ENCODE assay signal across 10 mouse cellular contexts in the genomic region with DNA sequence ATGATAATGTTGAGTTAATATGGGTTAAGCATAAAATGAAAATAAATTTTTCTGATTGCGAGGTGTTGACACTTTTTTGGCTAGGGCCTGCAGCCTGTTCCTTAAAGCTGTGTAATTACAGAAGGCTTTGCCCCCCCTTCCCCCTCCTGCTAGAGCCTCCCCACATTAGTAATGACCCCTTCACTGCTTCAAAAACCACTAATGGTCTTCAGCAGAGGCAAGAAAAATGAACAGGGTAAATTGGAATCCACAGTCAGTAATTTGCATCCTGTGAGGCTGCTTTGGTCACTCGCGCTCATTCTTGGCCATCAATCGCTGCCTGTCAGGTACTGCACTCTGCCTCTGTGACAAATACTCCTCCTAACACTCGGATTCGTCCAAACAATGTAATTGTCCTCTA.
DNase-seq lines count a peak whose midpoint lies in the region; ATAC-seq lines count a peak whose summit lies in the region.
"Had no signal": no experiment of that assay in that cellular context is flagged by ENCODE, and none has a peak within 500 bp of the region (broad histone marks: within the 10 kb centered on the region; RNA-seq: fewer than 3 reads in every experiment).

No protein-coding gene starts in this region.

- H3K27me3 ChIP-seq in forebrain, embryonic 11.5 days (ENCODE audit: control insufficient read depth, insufficient read depth, low read length), result no peaks in the 10 kb centered on the region
- H3K27me3 ChIP-seq in forebrain, embryonic 10.5 days (ENCODE audit: poor library complexity, severe bottlenecking), result no peaks in the 10 kb centered on the region
- H3K27me3 ChIP-seq in neural tube, embryonic 11.5 days (ENCODE audit: control insufficient read depth, insufficient read depth, low read length), result no peaks in the 10 kb centered on the region
- H3K27me3 ChIP-seq in hindbrain, embryonic 14.5 days (ENCODE audit: control insufficient read depth, insufficient read depth, low read length), result no peaks in the 10 kb centered on the region

- no peaks in the 10 kb centered on the region for H3K36me3 ChIP-seq in forebrain, embryonic 11.5 days (ENCODE audit: control insufficient read depth, insufficient read depth, low read length)
- H3K36me3 ChIP-seq in forebrain, embryonic 10.5 days (replicated peaks), result peaks cover 11% of the 10 kb centered on the region
- H3K36me3 ChIP-seq in neural tube, embryonic 11.5 days (ENCODE audit: control insufficient read depth, insufficient read depth, low read length), result no peaks in the 10 kb centered on the region; the same call in 1 of the 2 replicates
- H3K36me3 ChIP-seq in hindbrain, embryonic 14.5 days (replicated peaks; ENCODE audit: control insufficient read depth, insufficient read depth), result peaks cover 3% of the 10 kb centered on the region; the same call in 1 of the 2 replicates

- no peaks in the 10 kb centered on the region for H3K9me3 ChIP-seq in forebrain, embryonic 11.5 days (ENCODE audit: control insufficient read depth, low read length)
- no peaks in the 10 kb centered on the region for H3K9me3 ChIP-seq in forebrain, embryonic 10.5 days
- H3K9me3 ChIP-seq in neural tube, embryonic 11.5 days (ENCODE audit: control insufficient read depth, low read length), result no peaks in the 10 kb centered on the region
- H3K9me3 ChIP-seq in hindbrain, embryonic 14.5 days (ENCODE audit: control insufficient read depth, low read length), result no peaks in the 10 kb centered on the region

- 37% methylated on average over 6 of the region's 6 CpGs for WGBS in forebrain, embryonic 11.5 days
- WGBS in forebrain, embryonic 10.5 days, result 53% methylated on average over 6 of the region's 6 CpGs
- WGBS in neural tube, embryonic 11.5 days, result 23% methylated on average over 6 of the region's 6 CpGs
- WGBS in hindbrain, embryonic 14.5 days, result 28% methylated on average over 6 of the region's 6 CpGs

- no peak for DNase-seq in forebrain, embryonic 11.5 days (ENCODE audit: low spot score)
- no peak for DNase-seq in forebrain, embryonic 10.5 days (ENCODE audit: extremely low spot score, low spot score)
- peak; percentile 61 for DNase-seq in neural tube, embryonic 11.5 days (ENCODE audit: low spot score)
- DNase-seq in neural tube, embryonic 10.5 days (ENCODE audit: extremely low spot score, low spot score), result no peak
- DNase-seq in hindbrain, embryonic 14.5 days (ENCODE audit: low spot score), result no peak
- DNase-seq in liver, result no peak
- DNase-seq in cerebellum, adult 9-11 months, result no peak
- DNase-seq in adrenal gland, adult 8-10 months, result no peak
- DNase-seq: lung, postnatal 36 days had no signal

- H3K9ac ChIP-seq in forebrain, embryonic 11.5 days (ENCODE audit: low read length), result no peak overlapping the region
- no peak overlapping the region for H3K9ac ChIP-seq in neural tube, embryonic 11.5 days (ENCODE audit: low read length)
- no peak overlapping the region for H3K9ac ChIP-seq in hindbrain, embryonic 14.5 days

- H3K27ac ChIP-seq in forebrain, embryonic 11.5 days (ENCODE audit: low read depth, low read length), result peak overlapping the region; percentile 41; the same call in 1 of the 2 replicates
- H3K27ac ChIP-seq in forebrain, embryonic 10.5 days, result no peak overlapping the region
- no peak overlapping the region for H3K27ac ChIP-seq in neural tube, embryonic 11.5 days (ENCODE audit: low read depth, low read length)
- H3K27ac ChIP-seq in hindbrain, embryonic 14.5 days, result peak overlapping the region; percentile 45

- H3K4me3 ChIP-seq in forebrain, embryonic 11.5 days (ENCODE audit: low read depth, low read length), result no peak overlapping the region
- no peak overlapping the region for H3K4me3 ChIP-seq in forebrain, embryonic 10.5 days
- H3K4me3 ChIP-seq in neural tube, embryonic 11.5 days (ENCODE audit: low read depth, low read length), result no peak overlapping the region
- no peak overlapping the region for H3K4me3 ChIP-seq in hindbrain, embryonic 14.5 days (replicated peaks; ENCODE audit: low read length)

- H3K4me2 ChIP-seq in forebrain, embryonic 11.5 days (ENCODE audit: low read depth, low read length, severe bottlenecking), result no peak overlapping the region
- no peak overlapping the region for H3K4me2 ChIP-seq in neural tube, embryonic 11.5 days (ENCODE audit: low read depth)
- no peak overlapping the region for H3K4me2 ChIP-seq in hindbrain, embryonic 14.5 days (replicated peaks)

- 0 out of 2 replicates have a peak, but pooled peaks cover 4% of the 10 kb centered on the region for H3K4me1 ChIP-seq in forebrain, embryonic 11.5 days (replicated peaks; ENCODE audit: control insufficient read depth, insufficient read depth, low read length)
- peaks cover 46% of the 10 kb centered on the region for H3K4me1 ChIP-seq in forebrain, embryonic 10.5 days
- peaks cover 7% of the 10 kb centered on the region; the same call in 1 of the 2 replicates for H3K4me1 ChIP-seq in neural tube, embryonic 11.5 days (ENCODE audit: control insufficient read depth, insufficient read depth, low read length)
- peaks cover 13% of the 10 kb centered on the region; the same call in 1 of the 2 replicates for H3K4me1 ChIP-seq in hindbrain, embryonic 14.5 days (replicated peaks; ENCODE audit: control insufficient read depth, insufficient read depth, low read length)

- peak; percentile 72 for ATAC-seq in forebrain, embryonic 11.5 days (replicated peaks; ENCODE audit: low FRiP score)
- peak; percentile 72; the same call in 1 of the 2 replicates for ATAC-seq in neural tube, embryonic 11.5 days (ENCODE audit: insufficient read depth, low FRiP score, low TSS enrichment)
- ATAC-seq in hindbrain, embryonic 14.5 days (ENCODE audit: low FRiP score), result 0 out of 2 replicates have a peak, but pooled peaks have one; percentile 35
- ATAC-seq: midbrain, embryonic 16.5 days had no signal

Comparison
In these comparisons a context has a peak if more than half of its experiments do, and no peak if none do; other contexts are left out.
1. H3K27ac ChIP-seq: peak in forebrain, embryonic 11.5 days (single experiment) and hindbrain, embryonic 14.5 days (single experiment); none in forebrain, embryonic 10.5 days (single experiment) and neural tube, embryonic 11.5 days (single experiment).
2. Peak in every context shown above with its lines, with median percentiles within 50 percentile points of each other: ATAC-seq.